ENCODE assay signal across 8 mouse cellular contexts in genomic region chr16:76201773-76202571, GRCm38 (mm10).
A peak's percentile ranks its signal among the peaks of the same experiment; 100 is the strongest.
DNase-seq lines count a peak whose midpoint lies in the region; ATAC-seq lines count a peak whose summit lies in the region.

No protein-coding gene starts in this region.

- H3K4me3 ChIP-seq in liver, embryonic 11.5 days (ENCODE audit: low read depth, low read length) = no peak overlapping the region
- H3K4me3 ChIP-seq in stomach, embryonic 14.5 days (ENCODE audit: low read depth, low read length) = no peak overlapping the region

- no peak overlapping the region for H3K4me2 ChIP-seq in liver, embryonic 11.5 days
- H3K4me2 ChIP-seq in stomach, embryonic 14.5 days (replicated peaks; ENCODE audit: low read depth, low read length) = no peak overlapping the region

- H3K27ac ChIP-seq in liver, embryonic 11.5 days (ENCODE audit: low read depth, low read length) = no peak overlapping the region
- H3K27ac ChIP-seq in stomach, embryonic 14.5 days (ENCODE audit: low read length) = no peak overlapping the region

- intact Hi-C loops in heart, postnatal 25 days (cut with DNase I) = loop anchor here (2.0 to 10.0 kb wide), 5 partner anchors 169 to 693 kb away; no protein-coding TSS in a partner anchor
- intact Hi-C loops in heart, postnatal 14 days (cut with DNase I) = loop anchor here (2.0 to 10.0 kb wide), 6 partner anchors 169 to 695 kb away; partner anchors contain the start of gene Hspa13

- DNase-seq in heart, adult 8-10 months (ENCODE audit: low spot score) = peak; percentile 44
- DNase-seq in heart, postnatal 25 days (ENCODE audit: low spot score) = no peak
- DNase-seq in CD8-positive naive resting alpha-beta T cell, adult 2 months (ENCODE audit: low read depth in 2 of 2, low spot score in 2 of 2) = peak; percentile 34 to 56
- DNase-seq in c-Kit-positive CD71-positive TER-119-negative erythroid progenitor cells, embryonic 14.5 days (ENCODE audit: low read depth) = peak; percentile 8
- peak; percentile 40 to 50 for DNase-seq in heart, postnatal 14 days
- no peak for DNase-seq in liver, embryonic 11.5 days (ENCODE audit: low spot score)
- DNase-seq in frontal cortex, postnatal 14 days (ENCODE audit: low spot score in 2 of 2) = no peak

- H3K4me1 ChIP-seq in liver, embryonic 11.5 days (replicated peaks; ENCODE audit: control insufficient read depth, insufficient read depth, low read length) = no peaks in the 10 kb centered on the region
- H3K4me1 ChIP-seq in stomach, embryonic 14.5 days (ENCODE audit: control insufficient read depth, insufficient read depth, low read length) = no peaks in the 10 kb centered on the region

- H3K27me3 ChIP-seq in liver, embryonic 11.5 days (replicated peaks; ENCODE audit: control insufficient read depth, insufficient read depth, low read length) = no peaks in the 10 kb centered on the region
- no peaks in the 10 kb centered on the region for H3K27me3 ChIP-seq in stomach, embryonic 14.5 days (ENCODE audit: control insufficient read depth, insufficient read depth, low read length)

- H3K9me3 ChIP-seq in liver, embryonic 11.5 days (ENCODE audit: control insufficient read depth, low read length) = no peaks in the 10 kb centered on the region
- no peaks in the 10 kb centered on the region for H3K9me3 ChIP-seq in stomach, embryonic 14.5 days (ENCODE audit: control insufficient read depth, low read depth, low read length)

- WGBS in liver, embryonic 11.5 days = 46% methylated on average over 11 of the region's 11 CpGs
- WGBS in stomach, embryonic 14.5 days = 28% methylated on average over 11 of the region's 11 CpGs

- peak; percentile 56 for ATAC-seq in liver, embryonic 11.5 days (replicated peaks; ENCODE audit: low FRiP score)
- peak; percentile 77; the same call in 1 of the 2 replicates for ATAC-seq in stomach, embryonic 14.5 days (ENCODE audit: insufficient number of reproducible peaks, insufficient read depth, low FRiP score, low read depth)

- no peak overlapping the region for H3K9ac ChIP-seq in liver, embryonic 11.5 days (ENCODE audit: low read depth, low read length)
- H3K9ac ChIP-seq in stomach, embryonic 14.5 days (replicated peaks; ENCODE audit: low read depth, low read length) = no peak overlapping the region

- no peaks in the 10 kb centered on the region for H3K36me3 ChIP-seq in liver, embryonic 11.5 days (ENCODE audit: control insufficient read depth, insufficient read depth, low read length)
- H3K36me3 ChIP-seq in stomach, embryonic 14.5 days (ENCODE audit: control insufficient read depth, insufficient read depth, low read length) = no peaks in the 10 kb centered on the region

Comparison
In these comparisons a context has a peak if more than half of its experiments do, and no peak if none do; other contexts are left out.
1. DNase-seq: peak in heart, adult 8-10 months (single experiment), CD8-positive naive resting alpha-beta T cell, adult 2 months (2 of 2), c-Kit-positive CD71-positive TER-119-negative erythroid progenitor cells, embryonic 14.5 days (single experiment) and heart, postnatal 14 days (2 of 2); none in heart, postnatal 25 days (single experiment), liver, embryonic 11.5 days (single experiment) and frontal cortex, postnatal 14 days (0 of 2).